Mouse (Mus musculus) left cerebral cortex, adult 9 months (tissue): ENCODE results near the gene Gm4131.
A peak's percentile ranks its signal among the peaks of the same experiment; 100 is the strongest.

Source experiments
- DNase-seq, 2 experiments: peaks; one replicate each; pipeline ENCODE4 v3.0.0; 2022; ENCODE audit warnings: low spot score in 2 of 2

Gene Gm4131

DNA sequence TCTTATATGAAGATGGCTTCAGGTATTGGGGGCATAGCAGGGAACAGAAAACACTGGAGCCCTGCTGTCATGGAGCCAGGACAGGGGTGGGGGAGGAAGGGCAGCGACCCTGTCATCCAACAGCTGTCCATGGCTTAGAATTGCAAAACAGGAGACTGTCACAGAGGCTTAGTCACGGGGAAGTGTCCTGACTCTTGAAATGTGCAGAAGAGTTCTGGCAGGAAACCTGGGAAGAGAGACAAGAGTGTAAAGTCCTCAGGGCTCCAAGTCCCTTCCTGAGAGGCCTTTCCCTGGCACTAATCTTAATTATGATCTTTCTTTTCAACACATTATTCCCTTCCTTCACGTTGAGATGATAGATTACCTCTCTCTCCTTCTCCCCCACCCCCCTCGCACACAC lies 16.6 kb downstream of the Gm4131 start:
- DNase-seq = no peak

DNA sequence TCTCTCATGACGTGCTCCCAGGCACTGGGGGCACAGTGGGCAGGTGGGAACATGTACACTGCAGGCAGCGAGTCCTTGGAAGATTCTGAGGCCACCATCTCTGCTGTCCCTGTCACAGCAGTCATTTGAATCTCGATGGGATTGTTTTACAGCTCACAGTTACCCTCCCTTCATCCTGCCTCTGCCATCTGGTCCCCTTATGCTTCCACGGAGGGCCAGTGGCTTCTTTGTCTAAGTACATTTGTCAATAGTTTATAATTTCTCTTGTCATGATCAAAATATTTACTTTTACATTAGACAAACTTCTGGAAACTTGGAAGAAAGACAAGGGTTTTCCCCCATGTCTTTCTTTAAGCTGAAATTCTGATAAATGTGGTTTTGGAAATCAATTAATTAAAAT lies 20.0 kb downstream of the Gm4131 start:
- no peak for DNase-seq

DNA sequence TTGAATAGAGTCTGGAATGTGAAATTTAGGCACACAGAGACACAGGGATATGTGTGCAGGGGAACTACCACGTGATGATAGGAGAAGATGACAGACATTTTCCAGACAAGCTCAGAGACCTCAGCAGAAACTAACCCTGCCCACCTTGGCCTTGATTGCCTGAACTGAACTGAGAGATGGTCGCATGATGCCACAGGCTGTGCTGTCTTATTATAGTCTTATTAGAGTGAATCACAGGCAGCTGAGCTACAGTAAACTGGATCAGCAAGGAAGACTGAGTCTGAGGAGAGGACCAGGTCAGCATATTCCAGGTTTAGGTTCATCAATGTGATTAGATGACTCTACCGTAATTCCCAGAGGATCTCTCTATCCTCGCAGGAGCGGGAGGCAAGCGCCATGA lies 20.4 kb downstream of the Gm4131 start:
- DNase-seq = no peak

DNA sequence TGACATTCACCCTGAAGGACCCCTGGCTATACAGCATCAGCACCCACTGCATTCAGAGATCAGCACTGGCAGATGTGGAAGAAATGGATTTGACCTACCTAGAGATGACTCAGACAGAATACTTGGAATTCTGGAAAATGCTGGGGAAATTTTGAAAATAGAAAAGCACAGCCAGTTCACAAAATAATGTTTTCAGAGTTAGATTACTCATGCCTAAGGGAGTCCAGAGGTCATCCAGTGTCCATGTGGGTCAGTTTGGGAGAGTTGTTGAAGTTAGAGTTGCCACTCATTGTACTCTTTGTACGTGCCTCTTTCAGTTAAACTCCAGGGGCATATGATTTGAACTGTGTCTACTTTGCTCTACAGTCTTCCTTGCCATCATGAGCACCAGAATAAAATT lies 25.0 kb downstream of the Gm4131 start:
- DNase-seq = no peak

DNA sequence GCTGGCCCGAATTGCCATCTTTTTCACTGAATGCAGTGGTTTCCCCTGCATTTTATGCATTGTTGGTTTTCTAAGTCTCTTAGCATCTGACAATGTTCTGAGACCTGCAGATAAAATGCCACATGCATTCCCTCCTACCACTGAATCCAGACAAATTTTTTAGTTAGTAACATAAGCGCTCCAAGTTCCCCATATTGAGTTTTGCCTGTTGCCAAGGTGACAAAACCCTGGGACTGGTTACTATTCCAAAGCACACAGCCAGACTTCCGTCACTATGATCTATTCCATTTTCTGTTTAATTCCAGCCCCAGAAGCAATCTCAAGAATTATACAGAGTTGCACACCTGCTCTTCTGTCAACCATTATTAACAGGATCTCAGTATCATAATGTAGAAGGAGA lies 26.9 kb downstream of the Gm4131 start:
- no peak for DNase-seq

DNA sequence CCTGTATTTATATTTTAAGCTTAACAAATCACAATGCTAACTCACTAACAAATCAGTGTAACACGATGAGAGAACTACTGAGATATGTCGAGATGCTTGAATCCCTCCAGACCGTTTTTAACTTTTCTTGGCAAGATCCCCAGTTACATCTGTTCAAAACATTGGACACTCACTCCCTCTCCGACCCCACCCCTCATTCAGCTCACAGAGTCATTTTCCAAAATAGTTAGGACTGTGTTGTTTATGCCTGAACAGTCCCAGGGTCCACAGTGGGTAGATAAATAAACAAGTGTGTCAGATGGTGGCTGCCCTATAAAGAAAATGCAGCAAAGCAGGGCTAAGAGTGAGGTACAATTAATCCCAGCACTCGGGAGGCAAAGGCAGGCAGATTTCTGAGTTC lies 29.7 kb downstream of the Gm4131 start:
- no peak for DNase-seq

DNA sequence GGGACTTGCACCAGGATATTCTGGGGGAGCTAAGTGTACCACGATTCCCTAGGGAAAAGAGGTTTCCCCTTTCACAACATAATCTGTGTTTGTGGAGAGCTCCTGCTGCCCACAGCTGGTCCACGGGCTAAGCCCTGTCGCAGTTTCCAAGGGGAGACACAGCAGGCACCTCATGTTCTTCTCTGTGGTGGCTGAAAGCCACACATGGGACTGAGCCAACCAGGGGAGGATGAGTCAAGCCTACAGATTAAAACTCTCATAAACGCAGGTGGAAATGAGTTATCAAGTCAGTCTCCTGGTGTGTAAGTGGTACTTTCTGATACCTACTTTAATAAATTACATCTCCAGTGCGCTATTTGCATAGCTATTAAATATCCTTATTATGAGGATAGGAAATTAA lies 30.6 kb downstream of the Gm4131 start:
- DNase-seq = no peak

DNA sequence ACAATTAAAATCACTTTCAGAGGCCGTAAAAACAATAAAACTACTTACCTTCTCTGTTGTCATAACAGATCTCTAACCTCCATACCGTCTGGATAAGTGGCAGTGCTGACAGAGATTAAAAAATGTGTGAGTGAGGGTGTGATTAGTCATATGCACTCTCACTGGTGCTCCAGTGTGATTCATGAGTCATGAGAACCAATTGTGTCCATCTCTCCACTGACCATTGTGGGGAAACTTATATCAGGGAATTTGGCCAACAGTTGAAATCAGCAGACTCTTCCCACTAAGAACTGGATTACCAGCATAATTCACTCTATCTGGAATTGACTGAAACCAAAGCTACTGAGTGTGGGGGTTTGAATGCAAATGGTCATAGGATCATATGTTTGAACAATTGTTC lies 35.8 kb downstream of the Gm4131 start:
- DNase-seq = no peak

DNA sequence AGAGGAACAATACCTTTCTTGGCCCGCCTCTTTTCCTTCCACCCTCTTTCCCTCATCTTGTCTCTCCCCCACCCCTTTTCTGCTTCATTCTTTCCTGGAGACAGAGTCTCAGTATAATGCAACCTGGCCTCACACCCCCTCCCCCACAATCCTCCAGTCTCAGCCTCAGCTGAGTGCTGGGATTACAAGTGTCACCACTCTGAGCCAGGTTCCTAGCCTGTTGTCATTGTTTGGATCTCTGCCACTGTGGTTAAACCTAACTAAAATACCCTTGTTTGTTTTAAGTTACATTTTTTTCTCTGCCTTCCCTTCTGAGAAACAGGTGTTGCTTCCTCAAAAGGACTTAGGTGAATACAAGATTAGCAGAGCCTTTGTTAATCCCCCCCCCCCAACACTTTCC lies 53.9 kb downstream of the Gm4131 start:
- no peak for DNase-seq

DNA sequence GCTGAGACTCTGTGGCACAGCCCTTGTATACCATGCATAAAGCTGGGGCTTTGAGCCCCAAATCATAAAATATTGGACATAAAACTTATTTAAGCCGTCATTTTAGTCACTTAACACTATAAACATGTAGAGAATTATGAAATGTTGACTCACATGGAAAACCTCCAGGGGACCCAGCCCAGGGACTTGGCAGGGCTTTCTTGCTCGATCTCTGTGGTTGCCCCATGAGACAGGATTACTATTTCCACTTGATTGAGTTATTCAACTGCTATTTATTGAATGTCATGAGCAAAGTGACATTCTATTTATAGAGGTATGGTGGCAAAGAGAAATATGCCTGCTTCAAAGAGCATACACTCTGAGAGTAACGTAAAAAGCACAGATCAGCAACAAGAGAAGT lies 57.4 kb downstream of the Gm4131 start:
- DNase-seq = no peak

DNA sequence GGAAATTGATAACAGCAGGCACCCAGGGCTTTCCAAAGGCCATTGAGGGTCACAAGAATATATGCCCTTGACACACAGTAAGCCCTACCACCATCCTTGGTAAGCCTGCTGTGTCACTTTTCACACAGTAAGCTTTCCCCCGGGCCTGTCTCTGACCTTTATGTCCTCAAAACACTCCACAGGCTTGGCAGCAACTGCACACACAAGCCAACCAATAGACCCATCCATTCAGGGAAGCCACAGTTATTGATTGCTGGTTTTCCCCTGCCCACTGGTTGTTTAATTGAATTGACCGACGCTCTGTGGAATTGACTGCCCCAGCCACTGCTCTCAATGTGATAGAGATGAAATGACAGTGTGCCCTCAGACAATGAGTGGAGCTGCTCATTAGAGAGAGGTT lies 60.5 kb downstream of the Gm4131 start:
- no peak for DNase-seq

DNA sequence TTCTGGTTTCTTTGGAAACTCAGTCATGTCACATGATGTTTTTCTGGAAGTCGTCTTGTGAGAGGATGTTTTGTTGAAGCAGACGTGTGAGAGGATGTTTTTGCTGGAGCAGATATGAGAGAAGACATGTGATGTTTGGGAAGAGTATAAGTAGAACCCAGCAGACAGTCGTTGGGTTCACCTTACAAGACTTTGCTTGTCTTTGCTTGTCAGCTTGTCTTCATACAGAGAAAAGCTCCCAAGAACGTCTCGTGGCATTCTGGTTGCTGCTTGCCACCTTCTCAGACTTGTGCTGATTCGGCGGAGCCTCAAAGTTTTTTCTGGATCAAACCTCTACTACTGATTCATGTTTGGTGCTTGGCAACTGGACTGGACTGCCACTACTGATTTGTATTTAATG lies 69.3 kb downstream of the Gm4131 start:
- no peak for DNase-seq

DNA sequence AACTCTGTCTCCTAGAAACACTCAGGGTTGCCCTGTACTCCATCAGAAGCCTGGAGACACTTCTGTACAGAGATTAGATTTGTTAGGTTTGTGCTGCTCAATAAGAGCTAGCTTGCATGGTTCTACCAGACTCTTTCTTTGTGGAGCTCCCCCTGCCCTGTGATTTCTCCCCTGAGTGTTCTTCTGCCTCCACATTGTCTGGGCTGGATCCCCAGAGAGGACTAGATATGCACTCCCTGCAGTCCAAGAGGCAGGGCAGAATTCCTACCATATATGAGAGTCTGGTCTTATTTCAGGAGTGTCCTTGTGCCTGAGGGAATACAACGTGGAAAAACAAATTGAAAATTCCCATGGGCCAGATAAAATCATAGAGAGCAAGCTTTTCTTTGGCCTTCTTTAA lies 70.2 kb downstream of the Gm4131 start:
- DNase-seq = no peak

DNA sequence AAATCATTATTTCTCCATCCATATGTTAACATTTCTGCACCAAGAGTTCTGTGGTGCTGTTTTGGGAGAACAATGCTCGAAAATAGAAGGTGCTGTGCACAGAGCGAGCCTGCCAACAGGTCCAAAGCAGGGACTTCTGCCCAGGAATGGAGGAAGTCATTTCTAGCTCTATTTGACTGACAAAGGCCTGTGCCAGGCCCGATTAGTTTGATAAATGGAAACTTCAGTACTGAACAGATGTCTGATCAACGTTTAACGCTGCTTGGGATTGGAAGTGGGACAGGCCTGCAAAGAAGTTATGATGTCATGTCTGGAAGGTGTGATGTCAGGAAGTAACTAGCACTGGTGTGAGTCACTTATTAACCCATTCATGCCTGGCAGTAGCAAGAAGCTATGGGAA lies 73.3 kb downstream of the Gm4131 start:
- peak in 1 of 2 experiments; percentile 5 for DNase-seq

DNA sequence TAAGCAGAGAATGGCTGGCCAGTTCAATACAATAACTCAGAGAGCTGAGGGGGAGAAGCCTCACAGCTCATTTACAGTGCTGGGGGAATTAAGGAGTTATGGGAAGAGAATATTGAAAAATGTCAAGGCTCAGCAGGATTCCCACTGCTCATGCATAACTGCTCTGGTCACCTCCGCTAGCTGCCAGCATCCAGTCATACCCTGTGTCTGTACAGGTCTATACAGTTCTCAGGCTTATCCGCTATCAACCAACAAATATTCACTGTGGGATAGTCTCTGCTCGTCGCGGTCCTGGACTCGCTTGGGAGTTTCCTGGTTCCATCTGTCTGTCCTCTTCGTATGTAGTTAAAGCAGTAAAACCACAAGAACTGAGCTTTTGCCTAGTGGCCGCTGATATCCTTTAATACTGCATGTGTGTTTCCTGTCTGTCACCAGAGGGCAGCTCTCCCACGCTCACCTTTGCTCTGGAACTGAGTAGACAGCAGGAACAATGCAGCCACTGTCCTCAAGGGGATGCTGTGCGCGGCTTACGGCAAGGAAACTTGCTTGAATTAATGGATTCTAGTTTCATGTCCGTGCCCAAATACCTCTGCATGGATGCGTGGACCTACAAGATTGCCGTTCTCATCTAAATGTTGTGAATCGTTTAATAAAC lies 74.4 kb downstream of the Gm4131 start:
- peak; percentile 47 to 74 for DNase-seq

DNA sequence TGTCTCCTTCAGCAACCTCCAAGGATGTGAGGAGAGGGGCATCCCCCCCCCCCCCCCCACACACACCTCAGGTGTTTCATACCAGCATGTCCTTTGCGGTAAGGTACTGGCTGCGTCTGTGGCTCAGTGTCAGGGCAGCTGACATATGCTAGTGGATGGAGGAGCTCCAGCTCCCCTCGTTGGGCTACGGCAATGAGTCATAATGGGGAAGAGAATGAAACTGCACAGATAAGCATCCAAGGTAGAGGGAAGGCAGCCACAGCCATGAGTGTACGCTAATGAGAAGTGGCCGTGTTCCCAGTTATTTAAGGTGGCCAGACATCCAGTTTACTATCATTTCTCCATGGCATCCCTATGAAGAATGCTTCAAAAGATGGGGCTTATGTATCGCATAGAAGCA lies 78.5 kb downstream of the Gm4131 start:
- peak in 1 of 2 experiments; percentile 14 for DNase-seq

DNA sequence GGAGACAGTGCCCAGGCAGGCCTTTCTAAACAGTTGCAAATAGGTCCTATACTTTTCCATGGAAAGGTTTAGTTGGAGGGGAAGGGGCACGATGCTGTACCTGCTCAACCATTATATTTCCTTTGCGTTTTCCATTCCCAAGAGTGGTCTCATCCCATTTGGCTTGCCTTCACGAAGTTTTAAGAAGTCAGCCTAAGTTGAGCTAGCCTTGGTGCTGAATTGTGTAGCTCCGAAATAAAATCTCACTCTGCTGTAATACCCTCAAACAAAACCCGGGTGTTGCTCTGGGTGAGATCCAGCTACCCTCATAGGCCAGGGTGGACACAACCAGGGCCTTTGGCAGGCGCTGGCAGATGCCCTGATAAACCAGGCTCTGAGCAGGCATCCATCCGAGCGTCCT lies 85.3 kb downstream of the Gm4131 start:
- DNase-seq = no peak

DNA sequence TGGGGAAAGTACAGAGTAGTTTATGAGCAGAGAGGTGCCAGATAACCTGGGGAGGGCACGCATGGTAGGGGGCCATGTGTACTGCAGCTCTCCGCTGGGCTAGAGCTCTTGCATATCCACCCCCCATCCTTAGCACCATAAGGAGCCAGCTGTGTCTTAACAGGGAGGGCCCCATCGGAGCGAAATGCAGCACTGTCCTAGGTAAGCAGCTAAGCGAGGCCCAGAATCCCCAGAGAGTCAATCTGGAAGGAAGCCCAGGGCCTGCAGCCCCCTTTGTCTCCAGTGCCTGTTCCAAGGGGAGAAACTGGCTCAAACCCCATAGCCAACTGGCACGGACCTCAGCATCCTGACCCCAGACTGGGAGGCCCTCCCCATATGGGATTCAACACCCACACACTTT lies 87.3 kb downstream of the Gm4131 start:
- DNase-seq = no peak

DNA sequence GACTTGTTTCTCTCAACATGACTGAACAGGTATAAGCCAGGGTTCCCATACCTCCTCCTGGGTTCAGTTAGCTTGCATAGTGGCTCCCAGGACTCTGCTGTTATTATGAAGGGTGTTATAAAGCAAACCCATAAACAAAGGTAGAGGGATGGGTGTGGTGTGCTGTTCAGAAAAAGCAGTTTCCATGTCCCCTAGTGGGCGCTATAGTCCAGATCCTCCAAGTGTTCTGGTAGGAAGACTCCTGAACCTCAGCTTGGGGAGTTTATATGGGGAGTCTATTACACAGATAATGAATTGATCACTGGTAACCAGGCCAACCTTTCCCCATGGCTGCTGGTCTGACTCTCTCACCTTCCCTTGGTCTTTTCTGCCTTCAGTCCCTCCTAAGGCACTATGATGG lies 92.2 kb downstream of the Gm4131 start:
- no peak for DNase-seq

DNA sequence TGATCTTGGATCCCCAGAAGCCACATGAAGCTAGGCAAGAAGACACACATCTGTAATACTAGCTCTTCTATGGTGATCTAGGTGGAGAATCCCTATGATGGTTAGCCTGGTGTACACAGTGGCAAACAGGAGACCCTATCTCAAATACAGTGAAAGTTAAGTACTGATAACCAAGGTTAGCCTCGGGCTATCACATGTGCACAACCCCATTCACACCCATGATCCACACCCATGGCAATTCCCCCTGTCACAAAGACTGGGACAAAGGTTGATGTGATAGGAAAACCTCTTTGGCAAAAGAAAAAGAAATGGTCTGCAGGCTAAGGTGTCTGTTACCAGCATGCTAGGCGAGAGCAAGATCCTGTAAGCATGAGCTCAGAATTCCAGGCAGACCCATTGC lies 94.7 kb downstream of the Gm4131 start:
- no peak for DNase-seq

DNA sequence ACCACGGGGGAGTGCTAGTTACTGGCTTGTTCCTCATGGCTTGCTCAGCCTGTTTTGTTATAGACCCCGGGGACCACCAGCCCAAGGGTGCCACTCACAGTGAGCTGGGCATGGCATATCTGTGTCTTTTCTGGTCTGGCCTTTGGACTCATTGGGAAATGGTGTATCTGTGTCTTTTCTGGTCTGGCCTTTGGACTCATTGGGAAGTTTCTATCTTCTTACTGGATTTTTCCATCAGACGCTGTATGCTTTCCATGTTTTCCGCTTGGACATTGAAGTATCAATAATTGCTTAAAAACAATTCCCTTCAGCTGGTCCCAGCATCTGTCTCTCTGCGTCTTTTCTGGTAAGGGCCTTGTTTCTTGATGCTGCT lies 98.0 kb downstream of the Gm4131 start:
- DNase-seq = no peak

DNA sequence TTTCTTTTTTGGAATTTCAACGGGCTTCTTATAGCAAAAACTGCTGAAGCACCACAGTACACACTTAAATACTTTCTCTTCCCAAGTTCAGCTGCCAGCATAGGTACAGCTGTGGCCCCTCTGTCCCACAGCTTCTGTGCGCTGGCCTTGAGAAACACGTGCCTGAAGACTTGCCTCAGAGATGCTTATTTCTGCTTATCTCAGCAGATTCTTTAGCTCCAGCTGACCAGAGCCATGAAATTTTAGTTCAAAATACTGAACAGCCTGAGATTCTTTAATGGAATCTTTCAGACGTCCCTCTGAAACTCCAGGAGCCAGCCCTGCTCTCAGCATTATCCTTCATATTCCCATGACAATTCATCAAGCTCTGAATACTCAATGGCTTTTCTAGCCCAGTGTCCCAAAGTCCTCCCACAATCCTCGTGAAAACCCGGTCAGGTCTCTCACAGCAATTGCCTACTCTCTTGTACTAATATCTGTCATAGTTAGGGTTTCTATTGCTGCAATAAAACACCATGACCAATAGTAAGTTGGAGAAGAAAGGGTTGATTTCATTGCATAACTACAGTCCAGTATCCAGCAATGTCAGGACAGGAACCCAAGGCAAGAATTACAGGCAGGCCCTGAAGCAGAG lies 98.5 kb downstream of the Gm4131 start:
- no peak for DNase-seq

DNA sequence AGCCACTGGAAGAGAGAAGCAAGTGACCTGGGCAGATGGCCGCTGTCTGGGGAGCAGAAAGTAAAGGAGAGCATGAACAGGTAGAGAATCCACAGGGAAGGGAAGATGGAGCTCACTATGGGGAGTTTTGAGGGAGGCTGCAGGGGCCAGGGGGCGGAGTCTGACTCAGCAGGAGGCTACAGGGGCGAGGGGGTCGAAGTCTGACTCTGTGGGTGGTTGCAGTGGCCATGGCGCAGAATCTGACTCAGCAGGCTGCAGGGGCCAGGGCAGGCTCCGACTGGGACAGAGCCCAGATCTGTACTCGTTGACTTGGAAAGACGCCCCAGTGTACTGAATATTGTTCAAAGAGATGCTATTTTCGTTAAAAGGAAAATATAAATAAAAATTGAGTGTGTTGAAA lies 101.8 kb downstream of the Gm4131 start:
- DNase-seq = no peak

DNA sequence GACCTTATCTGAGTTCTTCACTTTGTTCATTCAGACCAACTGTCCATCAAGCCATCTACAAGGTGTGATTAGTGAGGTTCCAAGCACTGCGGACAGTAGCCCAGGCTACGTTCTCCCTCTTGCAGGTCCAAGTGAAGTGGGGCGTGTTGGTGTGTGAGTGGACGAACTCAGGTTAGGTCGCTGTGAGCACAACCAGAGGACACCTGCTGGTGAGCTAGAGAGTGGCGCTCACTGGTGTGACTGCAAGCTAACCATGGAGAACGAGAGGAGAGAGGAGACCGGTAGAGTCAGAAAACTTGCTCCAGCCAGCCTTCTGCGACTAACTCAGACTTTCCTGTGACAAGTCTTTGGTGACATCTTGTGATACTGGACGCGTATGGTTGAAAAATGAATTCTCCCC lies 107.2 kb downstream of the Gm4131 start:
- no peak for DNase-seq
